Mouse (Mus musculus): ENCODE measurements at regions not wholly inside any gene's neighbourhood (a gene's known extent, or its start where the extent isn't known, plus 50 kb on each side); places are given as distances from the start of the nearest gene placed in this dataset.

- no peak for TF ChIP-seq CTCF (IDR thresholded peaks at IDR 0.05)
- no peak for TF ChIP-seq EP300 (IDR thresholded peaks at IDR 0.05)
Measured at GRCm38 (mm10) chr15:38351701-38352100, 926.3 kb downstream of the 4930447A16Rik start.

Data from lung, postnatal 0 days (tissue).